Mouse (Mus musculus) lung, postnatal 14 days (tissue): ENCODE results near the gene Mylk.

ENCODE experiments used
- DNase-seq: peaks from one replicate; pipeline ENCODE4 v3.0.0; 2021

Mylk gene

DNA sequence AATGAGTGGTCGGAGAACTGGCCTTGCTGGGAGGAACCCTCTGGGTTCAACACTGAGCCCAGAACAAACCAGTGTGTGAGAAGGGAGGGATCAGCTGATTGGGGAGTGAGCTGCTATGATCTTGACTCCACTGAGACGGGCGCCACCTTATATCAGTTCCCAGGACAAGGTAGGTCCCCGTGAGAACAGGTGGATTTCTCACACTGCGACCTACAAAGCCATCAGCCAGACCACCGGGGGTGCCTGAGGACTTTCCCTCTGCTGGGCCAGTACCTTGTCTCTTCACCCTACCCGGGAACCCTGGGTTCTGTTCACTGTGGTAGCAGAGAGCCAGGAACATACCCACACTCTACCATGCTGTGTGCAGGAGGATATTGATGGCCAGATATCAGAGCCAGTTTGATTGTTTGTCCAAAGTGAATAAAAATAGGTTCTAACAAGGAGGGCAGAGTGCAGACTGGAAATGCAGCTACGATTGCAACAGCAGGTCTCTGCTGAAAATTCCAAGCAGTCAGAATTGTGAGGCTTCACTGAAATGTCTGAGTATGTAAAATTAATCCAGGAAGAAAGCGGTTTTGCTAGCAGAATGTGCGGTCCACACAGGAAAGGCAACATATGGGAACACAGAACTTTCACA is 248.8 kb downstream of the Mylk start:
- DNase-seq: no peak

DNA sequence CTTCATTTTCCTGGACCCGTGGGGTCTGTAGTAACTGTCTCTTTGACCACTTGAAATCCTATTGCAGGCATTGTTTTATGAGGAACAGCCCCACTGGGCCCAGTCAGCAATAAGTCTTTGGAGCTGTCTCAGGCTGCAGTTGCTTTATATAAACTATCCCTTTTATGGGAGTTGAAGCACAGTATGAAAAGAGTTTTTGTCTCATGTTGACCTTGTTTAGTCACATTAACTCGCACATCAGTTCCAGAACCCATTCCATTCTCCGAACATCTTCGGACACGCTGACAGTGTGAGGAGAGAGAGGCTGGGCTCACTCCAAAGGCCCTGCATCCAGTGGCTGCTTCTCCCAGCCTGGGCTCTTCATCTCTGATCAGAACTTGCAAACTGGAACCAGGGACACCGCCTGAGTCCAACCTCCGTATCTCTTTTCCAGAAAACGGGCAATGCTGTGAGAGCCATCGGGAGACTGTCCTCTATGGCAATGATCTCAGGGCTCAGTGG is 249.7 kb downstream of the Mylk start:
- no peak for DNase-seq

DNA sequence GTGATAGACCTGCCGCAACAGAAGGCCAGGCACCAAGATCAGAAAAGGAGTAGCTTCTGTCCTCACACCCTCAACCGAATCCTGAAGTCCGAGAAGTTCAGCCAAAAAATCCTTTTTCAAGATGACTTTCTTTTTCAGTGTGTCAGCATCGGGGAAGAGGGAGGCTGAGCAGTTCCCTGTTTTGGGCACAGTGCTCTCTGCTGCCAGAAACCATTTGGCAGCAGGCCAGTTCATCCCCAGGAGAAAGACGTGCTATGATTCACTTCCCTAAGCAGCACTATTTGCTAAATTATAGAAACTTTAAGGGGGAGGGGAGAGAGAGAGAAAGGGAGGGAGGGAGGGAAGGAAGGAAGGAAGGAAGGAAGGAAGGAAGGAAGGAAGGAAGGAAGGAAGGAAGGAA is 251.1 kb downstream of the Mylk start:
- DNase-seq: peak; percentile 73

DNA sequence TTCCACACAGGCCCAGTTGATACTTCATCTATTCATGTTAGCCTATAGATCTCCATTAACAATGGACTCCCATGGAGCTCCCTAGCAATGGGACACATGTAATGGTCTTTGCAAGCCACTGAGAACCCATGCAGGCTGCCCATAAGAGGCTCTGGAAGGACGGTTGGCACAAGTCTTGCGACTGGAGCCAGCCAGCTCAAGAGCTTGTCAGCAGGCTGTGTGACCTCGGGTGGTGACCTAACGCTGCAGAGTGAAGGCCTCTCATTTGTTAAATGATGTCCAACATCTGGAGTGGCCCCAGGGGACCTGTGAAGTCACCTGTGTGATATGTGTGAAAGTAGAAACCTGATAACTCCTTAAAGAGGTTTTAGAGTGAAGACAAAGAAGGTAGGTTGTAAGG is 252.0 kb downstream of the Mylk start:
- no peak for DNase-seq

DNA sequence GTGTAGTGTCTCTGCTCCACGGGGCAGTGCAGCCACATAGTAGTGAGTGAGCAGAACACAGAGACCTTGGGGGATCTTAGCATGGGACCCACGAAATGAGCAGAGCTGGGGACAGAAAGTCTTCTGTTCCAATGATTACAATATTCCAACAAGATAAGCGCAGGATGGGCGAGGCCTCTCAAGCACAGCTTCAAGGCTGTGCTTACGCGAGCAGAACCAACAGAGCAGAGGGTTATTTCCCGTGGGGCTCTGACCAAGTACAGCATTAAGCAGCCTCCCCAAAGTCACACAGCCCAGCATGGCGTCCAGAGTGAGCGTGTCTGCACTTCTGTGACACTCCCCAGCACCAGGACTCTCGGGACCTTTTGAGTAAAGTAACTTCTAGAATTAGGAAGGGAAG is 252.6 kb downstream of the Mylk start:
- no peak for DNase-seq

DNA sequence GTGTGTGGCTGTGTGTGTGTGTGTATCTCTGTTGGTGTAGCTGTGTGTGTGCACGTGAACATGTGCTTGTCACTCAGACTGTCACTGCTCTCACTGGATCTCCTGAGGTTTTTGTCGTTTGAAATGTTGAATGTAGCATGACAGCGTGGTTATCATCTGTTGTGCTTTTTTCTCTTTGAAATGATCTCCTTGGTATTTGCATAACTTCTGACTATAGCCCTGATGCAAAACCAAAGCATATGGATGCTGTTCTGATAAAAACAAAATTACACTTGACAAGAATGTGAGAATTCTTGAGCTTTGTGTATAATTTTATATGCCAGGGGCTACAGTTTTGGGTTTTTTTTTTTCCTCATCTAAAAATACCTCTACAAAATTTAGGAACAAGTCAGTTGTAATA is 254.0 kb downstream of the Mylk start:
- DNase-seq: no peak

DNA sequence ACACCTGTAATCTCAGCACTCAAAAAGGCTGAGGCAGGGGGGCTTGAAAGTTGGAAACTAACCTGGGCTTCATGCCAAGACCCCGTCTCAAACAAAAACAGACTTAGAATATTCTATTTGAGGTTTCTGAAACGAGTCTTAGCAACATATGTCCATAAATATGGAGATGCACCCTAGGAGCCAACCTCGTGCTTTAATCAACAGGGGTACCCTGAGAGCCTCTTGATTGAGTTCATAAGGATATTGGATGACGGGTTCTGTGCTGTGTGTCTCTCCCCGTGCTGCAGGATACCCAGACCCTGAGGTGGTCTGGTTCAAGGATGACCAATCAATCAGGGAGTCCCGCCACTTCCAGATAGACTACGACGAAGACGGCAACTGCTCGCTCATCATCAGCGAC is 255.0 kb downstream of the Mylk start:
- DNase-seq: no peak

DNA sequence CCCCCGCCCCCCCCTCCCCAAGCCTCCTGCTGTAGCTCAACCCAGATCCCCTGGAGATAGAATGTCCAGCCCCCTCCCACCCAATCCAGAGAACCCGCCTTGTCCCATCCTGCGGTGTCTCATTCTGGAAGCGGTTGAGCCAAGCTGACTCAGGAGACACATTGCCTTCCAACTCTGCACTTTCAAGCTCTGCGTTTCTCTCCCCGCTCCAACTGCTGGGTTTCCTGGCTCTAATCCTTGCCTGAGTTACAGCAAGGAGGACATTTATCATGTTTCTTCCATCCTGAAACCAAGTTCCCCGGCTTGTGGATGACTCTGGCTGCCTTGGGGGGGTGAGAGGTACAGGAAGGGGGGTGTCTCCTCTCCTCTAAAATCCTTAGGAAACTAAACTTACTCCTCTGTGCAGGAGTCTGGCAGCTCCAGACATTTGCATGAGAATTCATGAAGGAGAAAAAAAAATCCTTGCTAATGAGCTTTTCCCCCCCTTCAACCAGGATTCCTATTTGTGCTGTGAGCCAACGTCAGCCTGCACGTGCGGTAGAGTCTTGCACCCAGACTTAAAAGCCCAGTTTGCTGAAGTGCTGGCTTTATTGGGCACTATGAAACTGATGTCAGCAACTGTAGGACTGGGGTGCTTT is 256.0 kb downstream of the Mylk start:
- DNase-seq: no peak

DNA sequence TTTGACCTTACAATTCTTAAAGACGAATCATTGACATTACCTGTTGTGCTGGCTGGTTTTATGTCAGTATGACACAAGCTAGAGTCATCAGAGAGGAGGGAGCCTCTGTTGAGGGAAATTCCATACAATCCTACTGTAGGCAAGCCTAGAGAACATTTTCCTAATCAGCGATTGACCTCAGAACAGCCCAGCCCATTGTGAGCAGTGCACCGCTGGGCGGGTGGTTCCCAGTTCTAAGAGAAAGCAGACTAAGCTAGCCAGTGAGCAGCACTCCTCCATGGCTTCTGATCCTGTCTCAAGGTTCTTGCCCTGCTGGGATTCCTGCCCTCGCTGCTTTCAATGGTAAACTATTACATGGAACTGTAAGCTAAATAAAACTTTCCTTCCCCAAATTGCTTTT is 259.3 kb downstream of the Mylk start:
- no peak for DNase-seq

DNA sequence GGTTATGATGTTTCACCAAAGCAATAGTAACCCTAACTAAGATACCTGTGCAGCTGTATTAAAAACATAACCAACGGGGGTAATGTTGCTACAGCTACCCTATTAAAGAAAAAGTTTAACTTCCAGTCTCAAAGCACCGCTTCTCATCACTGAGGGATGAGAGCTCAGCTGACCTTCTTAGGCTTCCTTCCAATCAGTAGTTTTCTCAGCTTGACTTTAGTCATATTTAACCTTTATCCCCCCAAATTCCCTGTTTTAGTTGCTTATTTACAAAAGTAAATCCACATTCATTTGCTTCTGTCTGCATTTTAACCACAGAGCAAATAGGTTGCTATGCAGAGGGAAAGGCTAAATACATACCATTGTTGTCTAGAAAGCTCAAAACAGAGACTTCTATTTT is 259.7 kb downstream of the Mylk start:
- no peak for DNase-seq

DNA sequence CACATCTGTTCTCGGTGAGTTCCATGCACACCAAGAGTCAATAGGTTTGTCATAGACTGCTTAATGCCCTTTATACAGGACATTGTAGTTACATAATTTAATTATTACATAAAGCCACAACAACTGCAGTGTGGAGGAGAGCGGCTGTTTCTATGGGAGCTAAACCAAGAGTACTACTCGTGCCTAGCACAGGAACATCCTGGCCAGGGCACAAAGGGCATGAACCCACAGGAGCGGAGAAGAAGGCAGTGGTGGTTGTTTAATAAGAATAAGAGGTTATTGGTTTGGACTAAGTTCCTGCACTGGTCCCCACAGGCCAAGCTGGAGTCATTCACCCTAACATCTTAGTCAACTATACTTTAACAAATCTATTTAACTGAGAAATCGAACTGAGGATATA is 261.2 kb downstream of the Mylk start:
- no peak for DNase-seq

DNA sequence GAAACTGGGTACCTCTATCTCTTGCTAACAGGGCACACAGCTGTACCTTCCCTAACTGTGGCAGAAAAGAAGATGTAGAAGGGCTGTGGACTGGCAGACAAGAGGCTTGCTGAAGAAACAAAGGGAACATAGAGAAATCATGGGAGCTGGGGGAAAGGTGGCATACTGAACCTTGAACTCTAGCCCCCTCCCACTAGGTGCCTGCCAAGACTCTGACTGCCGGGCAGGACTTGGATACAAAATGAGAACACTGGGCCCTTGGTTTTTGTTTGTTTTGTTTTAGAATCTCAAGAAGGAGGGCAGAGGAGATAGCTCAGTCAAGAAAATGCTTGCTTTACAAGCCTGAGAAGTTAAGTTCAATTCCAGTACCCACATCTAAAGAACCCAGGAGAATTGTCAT is 262.4 kb downstream of the Mylk start:
- no peak for DNase-seq

DNA sequence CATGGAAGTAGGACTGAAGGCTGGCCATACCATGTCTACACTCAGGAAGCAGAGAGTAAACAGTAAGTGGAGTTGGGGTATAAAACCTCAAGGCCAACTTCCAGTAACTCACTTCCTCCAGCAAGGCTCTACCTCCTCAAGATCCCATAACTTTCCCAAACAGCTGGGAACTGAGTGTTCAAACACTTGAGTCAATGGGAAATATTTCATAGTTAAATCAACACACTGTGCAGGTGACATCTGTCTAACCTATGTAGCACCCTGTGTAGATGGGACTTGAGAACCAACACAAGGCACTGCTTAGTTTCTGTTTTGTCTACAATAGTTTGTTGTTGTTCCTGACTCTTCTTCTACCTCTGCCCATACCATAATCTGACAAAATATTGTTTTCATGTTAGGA is 263.4 kb downstream of the Mylk start:
- DNase-seq: no peak

DNA sequence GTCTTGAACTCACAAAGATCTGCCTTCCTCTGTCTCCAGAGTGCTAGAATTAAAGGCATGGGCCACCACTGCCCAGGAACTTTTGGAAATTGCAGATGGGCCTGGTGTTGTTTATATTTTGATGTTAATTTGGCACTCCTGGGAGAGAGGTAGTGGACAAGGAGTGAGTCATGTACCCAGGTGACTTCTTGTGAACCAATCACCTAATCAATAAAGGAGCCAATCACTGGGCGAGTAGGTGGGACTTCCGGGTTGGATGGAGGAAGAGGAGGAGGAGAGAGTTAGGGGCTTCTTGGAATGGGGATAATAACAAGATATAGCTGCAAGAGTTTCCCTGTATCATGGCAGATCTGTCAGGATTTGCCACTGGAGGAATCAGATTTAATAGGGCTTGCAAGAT is 268.5 kb downstream of the Mylk start:
- DNase-seq: no peak

DNA sequence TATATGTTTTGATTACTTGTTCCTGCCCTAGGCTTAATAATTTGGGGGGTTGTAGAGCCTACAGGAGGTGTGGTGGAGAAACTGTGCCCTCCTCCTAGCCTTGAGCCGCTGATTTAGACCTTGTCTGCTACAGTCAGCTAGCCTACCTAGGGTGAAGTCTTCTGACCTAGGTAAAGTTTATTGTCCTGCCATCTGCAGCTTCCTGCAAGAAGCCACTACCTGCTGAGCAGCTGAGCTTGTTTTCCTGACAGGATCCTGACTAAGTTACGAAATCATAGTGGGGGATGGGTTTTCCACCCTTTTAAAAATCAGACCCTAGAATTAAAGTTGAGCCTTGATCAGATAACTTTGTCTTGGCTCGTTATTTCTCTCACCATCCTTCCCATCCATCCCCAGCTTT is 271.5 kb downstream of the Mylk start:
- DNase-seq: no peak

DNA sequence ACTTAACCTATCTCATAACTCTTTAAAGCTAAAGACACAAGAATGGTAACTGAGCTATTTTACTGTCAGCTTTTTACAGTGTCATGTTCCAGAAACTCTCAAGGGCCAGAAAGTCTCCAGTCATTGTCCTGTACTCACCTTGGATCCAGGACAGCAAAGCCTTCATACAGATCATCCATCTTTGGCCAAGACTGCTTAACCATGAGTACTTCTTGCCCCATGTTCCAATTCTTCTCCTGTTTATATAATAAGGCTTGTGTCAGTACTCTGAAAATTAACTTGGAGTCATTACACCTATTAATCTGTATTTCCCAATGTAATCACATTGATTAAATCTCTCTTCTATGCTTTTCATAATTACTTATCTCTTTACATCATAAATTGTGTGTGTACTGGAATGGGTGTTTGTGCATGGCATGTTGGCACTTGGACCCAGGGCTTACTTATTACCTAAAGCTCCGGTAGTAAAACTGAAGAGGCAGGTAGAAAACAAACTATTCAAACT is 273.5 kb downstream of the Mylk start:
- DNase-seq: no peak

DNA sequence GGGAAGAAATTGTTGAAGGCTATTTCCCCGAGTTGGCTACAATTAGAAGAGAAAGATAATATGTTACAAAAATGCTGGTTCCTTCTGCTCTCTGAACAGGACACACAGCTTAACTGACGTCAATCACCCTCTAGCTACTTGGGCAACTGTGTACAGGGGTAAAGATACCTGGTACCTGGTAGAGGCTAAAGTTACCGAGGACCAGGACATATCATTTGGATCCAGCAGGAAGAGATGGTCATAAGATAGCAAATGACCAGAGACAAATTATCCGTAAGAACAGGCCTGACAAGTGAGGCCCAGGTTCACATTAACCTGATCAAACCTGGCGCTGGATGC is 276.9 kb downstream of the Mylk start:
- DNase-seq: no peak

DNA sequence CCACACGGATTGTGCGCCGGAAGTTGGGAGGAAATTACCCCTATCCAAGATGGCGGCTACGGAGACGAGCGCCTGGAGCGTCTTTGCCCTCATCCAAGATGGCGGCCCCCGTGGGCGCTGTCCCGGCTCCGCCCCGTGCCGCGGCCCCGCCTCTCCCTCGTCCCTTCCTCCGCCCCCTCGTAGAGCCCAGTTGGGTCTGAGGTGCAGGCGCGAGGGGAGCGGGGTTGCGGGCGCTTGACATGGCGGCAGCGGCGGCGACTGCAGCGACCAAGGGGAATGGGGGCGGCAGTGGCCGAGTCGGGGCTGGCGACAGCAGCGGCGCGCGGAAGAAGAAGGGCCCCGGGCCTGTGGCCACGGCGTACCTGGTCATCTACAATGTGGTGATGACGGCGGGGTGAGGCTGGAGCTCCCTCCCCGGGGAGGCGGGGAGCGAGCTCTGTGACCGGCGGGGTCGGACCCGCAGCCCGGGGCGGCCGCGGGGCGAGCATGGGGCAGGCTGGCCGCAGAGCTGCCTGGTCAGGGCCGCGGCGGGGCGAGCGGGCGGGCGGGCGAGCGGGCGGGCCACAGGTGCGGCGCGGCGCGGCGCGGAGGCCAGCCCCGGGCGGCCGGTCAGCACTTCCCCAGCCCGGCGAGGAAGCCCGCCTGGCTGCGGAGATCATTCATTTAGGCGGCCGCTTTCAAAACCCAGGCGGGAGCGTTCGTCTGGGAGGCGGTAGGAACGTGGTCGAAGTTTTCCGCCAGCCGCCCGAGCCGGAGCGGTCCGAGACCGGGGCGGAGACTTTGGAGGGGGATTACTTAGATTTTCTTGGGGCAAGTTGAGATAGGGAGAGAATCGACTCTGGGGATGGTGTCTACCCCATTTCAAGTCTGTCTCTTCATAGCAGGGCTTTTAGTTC is 277.5 kb downstream of the Mylk start, which contains the start of gene Hacd2:
Hacd2 (plus strand) TSS at position 187 of the 896 bp plus-strand sequence.
- DNase-seq: peak; percentile 95

DNA sequence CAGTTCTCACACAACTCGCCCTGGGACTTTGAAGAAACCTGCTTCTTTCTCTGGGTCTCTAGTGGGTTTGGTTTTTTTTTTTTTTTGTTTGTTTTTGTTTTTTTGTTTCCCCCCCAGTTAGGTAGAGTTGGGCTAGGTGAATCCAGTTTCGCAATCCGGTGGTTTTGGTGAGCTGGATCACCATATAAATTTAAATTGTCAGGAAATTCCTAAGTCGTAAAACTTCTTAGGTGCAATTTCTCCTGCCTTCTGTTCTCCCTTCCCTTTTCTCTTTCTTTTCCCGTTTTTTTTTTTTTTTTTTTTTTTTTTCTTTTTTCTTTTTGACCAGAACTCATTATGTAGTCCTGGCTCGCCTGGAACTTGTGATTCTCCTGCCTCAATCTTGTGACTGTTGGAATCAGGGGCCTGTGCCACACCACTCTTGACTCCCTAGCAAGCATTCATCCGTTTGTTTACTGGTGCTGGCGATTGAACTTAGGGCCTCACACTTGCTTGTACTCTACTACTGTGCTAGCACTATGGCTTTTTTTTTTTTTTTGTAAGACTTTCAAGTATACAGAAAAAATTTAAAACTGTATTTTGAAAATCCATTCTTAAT is 278.2 kb downstream of the Mylk start:
- no peak for DNase-seq

DNA sequence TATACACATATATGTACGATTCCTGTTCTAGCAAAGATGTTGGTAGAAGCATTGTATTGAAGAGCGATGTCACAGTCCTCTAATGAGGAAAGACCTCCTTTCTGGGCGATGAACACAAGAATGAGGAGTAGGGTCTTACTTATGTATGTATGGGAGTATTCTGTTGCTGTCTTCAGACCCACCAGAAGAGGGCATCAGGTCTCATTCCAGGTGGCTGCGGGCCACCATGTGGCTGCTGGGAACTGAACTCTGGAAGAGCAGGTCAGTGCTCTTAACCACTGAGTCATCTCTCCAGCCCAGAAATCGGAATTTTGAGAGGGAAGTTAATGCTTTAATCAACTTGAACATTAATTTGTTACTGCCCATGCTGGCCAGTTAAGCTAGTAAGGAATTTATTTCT is 279.3 kb downstream of the Mylk start:
- DNase-seq: no peak

DNA sequence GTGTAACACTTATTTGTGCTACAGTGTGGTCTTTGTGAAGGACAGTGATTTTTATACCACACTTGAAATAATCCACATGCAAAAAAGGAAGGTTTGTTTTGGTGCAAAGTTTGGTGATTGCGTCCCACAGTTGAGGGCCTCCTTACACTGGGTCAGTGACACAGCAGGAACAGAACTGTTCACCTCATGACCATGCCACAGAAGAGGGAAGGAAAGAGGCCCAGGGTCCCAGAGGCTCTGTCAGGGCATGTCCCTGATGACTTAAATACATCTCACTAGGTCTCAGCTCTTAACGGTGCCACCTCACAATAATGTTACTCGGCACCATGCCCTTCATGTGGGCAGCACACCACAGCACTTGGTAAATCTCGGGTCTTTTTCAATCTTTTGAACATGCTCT is 280.3 kb downstream of the Mylk start:
- DNase-seq: no peak

DNA sequence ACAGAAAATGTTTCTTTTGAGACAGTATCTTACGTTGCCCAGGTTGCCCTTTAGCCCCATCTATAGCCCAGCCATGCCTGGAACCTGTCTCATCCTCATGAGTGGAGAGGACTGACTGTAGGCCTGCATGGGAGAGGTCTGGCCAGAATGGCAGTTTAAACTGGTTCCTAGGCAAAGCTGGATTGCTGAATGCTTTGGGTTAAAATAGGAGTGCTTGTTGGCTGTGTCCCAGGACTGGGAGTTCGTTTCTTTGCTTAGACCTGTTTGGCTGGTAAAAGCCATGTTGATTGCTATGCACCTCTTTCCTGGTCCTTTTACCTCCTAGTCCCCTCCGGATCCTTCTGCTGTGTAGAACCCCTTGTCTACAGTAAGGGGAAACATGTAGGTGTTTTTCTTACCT is 288.2 kb downstream of the Mylk start:
- peak; percentile 9 for DNase-seq

DNA sequence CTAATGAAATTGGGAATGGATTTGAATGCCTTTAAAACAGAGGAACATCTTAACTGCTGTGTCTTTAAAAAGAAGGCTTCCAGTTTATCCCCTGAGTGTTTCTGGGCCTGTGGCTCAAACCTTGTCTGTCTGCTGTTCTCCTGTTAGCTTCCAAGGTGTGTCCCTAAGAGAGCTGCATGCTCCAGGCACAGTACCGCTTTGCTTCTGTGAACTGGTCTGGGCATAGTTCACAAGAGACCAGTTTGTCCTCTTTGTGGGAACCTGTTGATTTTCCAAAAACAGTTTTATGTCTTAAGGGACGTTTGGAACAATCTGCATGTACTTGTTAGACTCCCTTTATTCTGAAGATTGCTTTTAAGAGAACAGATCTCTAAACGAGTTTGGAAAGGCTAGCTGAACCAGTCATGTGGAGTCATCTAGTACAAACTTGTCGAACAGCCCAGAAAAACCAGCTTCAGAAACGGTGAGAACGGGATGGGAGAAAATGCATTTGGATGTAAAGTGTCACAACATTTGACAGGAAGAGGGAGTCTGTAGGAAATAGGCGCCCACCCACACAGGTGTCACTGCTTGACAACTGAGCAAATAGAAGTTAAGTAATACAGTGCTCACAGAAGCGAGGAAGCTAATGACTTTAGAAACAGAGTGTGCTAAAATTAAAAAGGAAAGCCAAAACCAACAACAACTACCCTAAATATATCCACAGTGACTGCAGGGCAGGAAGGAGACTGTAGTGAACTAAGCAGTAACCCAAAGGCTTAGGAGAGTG is 289.0 kb downstream of the Mylk start:
- DNase-seq: no peak
